Mouse (Mus musculus) forebrain, postnatal 0 days (tissue): Measurements from ENCODE around the gene Ttc7. TPM values are rescaled to one million over a fixed set of nuclear protein-coding genes. Genes with fewer than 3 reads are reported as not detected.

Experiments used
- ATAC-seq: fragments of 200-750 bp; cut with Nextera tagmentation; 2 replicates; pipeline ENCODE4 v1.8.0; 2017; ENCODE audit warnings: mild to moderate bottlenecking, moderate library complexity
- DNase-seq: peaks from one replicate; pipeline ENCODE4 v3.0.0-alpha.2; 2015
- H3K27ac ChIP-seq: fragments of 300-500 bp; sonication (generic); 2 replicates; pipeline ENCODE4 v1.5.1; 2014; ENCODE audit warnings: low read depth, mild to moderate bottlenecking, antibody characterized with exemption, low read length, moderate library complexity, mixed read lengths
- H3K27me3 ChIP-seq: fragments of 300-500 bp; sonication (generic); 2 replicates; pipeline ENCODE4 v1.6.1; 2014; ENCODE audit warnings: mild to moderate bottlenecking, low read length, mixed read lengths; ENCODE audit not compliant: insufficient read depth
- H3K36me3 ChIP-seq: fragments of 300-500 bp; sonication (generic); 2 replicates; pipeline ENCODE4 v1.6.1; 2014; ENCODE audit warnings: mild to moderate bottlenecking, moderate library complexity; ENCODE audit not compliant: insufficient read depth
- H3K4me1 ChIP-seq: fragments of 300-500 bp; sonication (generic); 2 replicates; pipeline ENCODE4 v1.6.1; 2014; ENCODE audit warnings: antibody characterized with exemption; ENCODE audit not compliant: insufficient read depth
- H3K4me2 ChIP-seq: fragments of 300-500 bp; sonication (generic); 2 replicates; pipeline ENCODE4 v1.6.1; 2014; ENCODE audit warnings: low read depth, mild to moderate bottlenecking, moderate library complexity
- H3K4me3 ChIP-seq: fragments of 300-500 bp; sonication (generic); 2 replicates; pipeline ENCODE4 v1.5.1; 2014; ENCODE audit warnings: low read depth, low read length, mixed read lengths
- H3K9ac ChIP-seq: fragments of 300-500 bp; sonication (generic); 2 replicates; pipeline ENCODE4 v1.6.1; 2014; ENCODE audit warnings: mild to moderate bottlenecking
- H3K9me3 ChIP-seq: fragments of 300-500 bp; sonication (generic); 2 replicates; pipeline ENCODE4 v1.6.1; 2016; ENCODE audit warnings: low read length
- CTCF ChIP-seq: sonication (generic); IDR thresholded peaks from 2 replicates; pipeline ENCODE4 v1.5.1; 2016; ENCODE audit warnings: antibody characterized with exemption, control low read depth, low read depth
- WGBS: fragments of 180-500 bp; shearing (Covaris S2); extraction: QIAGEN DNeasy Blood & Tissue Kit; methylation state at CpG from one replicate; pipeline ENCODE4 v1.1.7; 2014; 5-methylcytosine and 5-hydroxymethylcytosine counted together
- polyA plus RNA-seq: library from polyadenylated mRNA; unstranded; fragments of >200 nt; fragmentation: Nextera tagmentation; extraction: Ambion mirVana; gene quantifications from 2 replicates; pipeline ENCODE4 v1.2.1, GENCODE M21; 2015
- total RNA-seq: library from RNA; depleted of rRNA; stranded (reverse); fragments of >200 nt; gene quantifications from 2 replicates; pipeline ENCODE4 v1.2.3, GENCODE M21; 2014

Gene Ttc7
- total and polyA plus RNA-seq, 2 experiments from 2014 or later: 6.1 to 7.5 TPM

DNA sequence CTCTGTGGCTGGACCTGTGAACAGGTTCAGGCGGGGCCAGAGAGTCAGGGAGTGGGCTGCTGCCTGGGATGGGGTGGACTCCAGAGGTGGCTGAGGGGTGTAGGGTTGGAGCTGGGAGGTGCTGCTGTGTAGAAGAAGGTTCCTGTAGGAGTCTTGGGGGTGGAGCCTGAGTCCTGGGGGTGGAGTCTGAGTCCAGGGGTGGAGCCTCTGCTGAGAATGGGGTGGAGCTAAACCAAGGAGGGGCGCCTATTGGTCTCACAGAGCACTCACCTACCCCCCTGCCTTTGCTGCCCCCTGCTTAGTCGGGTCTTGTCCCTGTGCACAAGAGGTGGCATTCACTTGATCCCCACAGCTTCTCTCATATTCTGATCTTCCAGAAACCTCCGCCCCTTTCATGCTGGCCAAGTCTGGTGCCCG, 31.9 kb downstream of the Ttc7 start:
- peak overlapping the region; percentile 29 for H3K4me2 ChIP-seq
- WGBS: 55% methylated on average over 5 of the region's 5 CpGs
- no peak for TF ChIP-seq CTCF
- no peaks in the 10 kb centered on the region for H3K9me3 ChIP-seq
- peak; percentile 56 for ATAC-seq
- DNase-seq: no peak
- no peak overlapping the region for H3K9ac ChIP-seq
- 0 out of 2 replicates have a peak, but pooled peaks cover 2% of the 10 kb centered on the region for H3K4me1 ChIP-seq
- no peak overlapping the region for H3K27ac ChIP-seq
- no peak overlapping the region for H3K4me3 ChIP-seq
- no peaks in the 10 kb centered on the region for H3K27me3 ChIP-seq
- H3K36me3 ChIP-seq: no peaks in the 10 kb centered on the region

DNA sequence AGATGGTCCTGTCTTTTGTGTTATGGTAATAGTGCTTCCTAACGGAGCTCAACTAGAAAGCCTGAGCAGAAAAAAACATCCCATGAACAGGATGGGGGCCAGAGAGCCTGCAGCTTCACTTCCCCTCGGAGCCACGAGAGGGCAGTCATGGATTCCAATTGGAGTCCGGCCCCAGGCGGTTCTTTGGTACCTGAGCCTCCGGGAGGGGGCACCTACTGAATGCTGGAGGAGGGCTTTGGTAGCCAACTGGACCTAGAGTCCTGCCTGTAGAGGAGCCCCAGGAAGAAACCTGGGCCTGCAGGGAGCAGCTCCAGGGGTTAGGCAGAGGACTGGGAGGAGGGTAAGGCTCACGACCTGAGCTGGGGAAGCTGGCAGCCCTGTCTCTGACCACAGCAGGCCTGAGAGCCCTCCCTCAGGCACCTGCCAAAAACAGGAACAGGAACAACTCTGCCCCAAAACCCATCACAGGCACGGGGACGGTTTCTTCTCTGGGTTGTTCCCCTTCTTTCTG, 32.4 kb downstream of the Ttc7 start:
- Histone ChIP-seq H3K4me2 (peak overlapping the region; percentile 29), H3K27ac (no peak overlapping the region), H3K4me1 (0 out of 2 replicates have a peak, but pooled peaks cover 2% of the 10 kb centered on the region), H3K27me3 (no peaks in the 10 kb centered on the region), H3K4me3 (no peak overlapping the region), H3K9me3 (no peaks in the 10 kb centered on the region), H3K9ac (0 out of 2 replicates have a peak overlapping the region, but pooled peaks have one; percentile 10), H3K36me3 (no peaks in the 10 kb centered on the region)
- 9% methylated on average over 9 of the region's 9 CpGs for WGBS
- peak; percentile 81 for ATAC-seq
- peak; percentile 94 for DNase-seq
- TF ChIP-seq CTCF: peak; percentile 95

DNA sequence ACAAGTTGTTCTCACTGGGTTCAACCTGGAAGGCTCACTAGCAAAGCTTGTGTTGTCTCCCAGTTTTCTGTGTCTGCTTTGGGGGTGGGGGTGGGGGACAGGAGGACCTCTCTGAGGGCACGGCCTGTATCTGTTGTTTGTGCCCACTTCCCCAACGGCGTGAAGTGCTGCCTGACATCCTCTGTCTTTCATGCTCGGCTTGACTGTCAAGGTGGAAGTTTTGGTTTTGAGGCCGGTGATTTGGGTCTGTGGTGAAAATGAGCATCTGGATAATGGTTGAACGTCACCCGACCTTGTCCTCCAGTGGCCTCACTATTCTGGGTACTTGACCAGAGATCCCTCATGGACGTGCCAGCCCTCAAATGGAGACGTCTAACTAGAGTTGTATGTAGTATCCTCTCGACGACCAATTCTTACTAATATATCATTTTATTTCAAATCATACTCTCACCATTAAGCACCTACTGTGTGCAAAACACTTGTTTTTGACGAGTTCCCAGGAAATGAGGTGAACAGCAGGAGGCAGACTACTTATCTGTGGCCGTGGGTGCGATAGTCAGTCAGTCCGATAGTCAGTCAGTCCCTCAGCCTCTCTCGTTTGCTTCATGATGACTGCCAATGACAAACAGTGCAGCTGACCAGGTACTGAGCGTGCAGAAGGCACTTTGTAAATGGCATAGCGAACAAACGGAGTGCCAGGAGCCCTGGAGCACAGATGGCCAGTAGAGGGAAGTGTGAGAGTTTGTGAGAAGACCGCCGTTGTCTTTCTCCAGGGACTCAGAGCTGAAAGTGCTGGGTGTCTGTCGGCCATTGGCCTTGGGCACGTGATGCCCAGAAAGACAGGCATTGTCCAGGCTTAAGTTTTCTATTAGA, 33.4 kb downstream of the Ttc7 start:
- TF ChIP-seq CTCF: peak; percentile 54
- no peaks in the 10 kb centered on the region for H3K36me3 ChIP-seq
- ATAC-seq (no peak), DNase-seq (no peak)
- H3K27me3 ChIP-seq: no peaks in the 10 kb centered on the region
- no peak overlapping the region for H3K4me3 ChIP-seq
- no peak overlapping the region for H3K27ac ChIP-seq
- no peaks in the 10 kb centered on the region for H3K9me3 ChIP-seq
- no peak overlapping the region for H3K4me2 ChIP-seq
- 0 out of 2 replicates have a peak, but pooled peaks cover 2% of the 10 kb centered on the region for H3K4me1 ChIP-seq
- no peak overlapping the region for H3K9ac ChIP-seq
- WGBS: 74% methylated on average over 23 of the region's 23 CpGs

DNA sequence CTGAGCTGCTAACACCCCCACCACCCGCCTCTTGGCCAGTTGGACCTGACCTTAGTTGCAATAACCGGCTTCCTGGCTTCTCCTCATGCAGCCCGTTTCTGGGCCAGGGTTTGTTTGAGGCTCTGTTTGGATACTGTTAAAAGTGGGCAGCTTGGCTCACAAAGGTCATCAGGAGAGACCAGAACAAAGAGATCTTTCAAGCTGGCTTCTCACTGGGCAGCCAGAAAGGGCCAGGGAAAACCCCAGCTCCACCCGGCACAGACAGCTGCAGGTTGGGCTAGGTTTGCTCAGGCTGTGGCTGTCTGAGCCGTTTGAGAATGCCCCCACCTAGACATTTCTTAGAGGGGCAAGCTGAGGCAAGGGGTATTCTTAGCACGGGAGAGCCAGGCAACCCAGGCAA, 34.6 kb downstream of the Ttc7 start:
- H3K4me2 ChIP-seq: no peak overlapping the region
- H3K4me3 ChIP-seq: no peak overlapping the region
- TF ChIP-seq CTCF: no peak
- H3K27ac ChIP-seq: no peak overlapping the region
- H3K9ac ChIP-seq: no peak overlapping the region
- ATAC-seq (no peak), DNase-seq (no peak)
- H3K9me3 ChIP-seq: no peaks in the 10 kb centered on the region; the same call in 1 of the 2 replicates
- WGBS: 31% methylated on average over 6 of the region's 6 CpGs
- H3K27me3 ChIP-seq: no peaks in the 10 kb centered on the region
- 0 out of 2 replicates have a peak, but pooled peaks cover 2% of the 10 kb centered on the region for H3K4me1 ChIP-seq
- H3K36me3 ChIP-seq: no peaks in the 10 kb centered on the region

DNA sequence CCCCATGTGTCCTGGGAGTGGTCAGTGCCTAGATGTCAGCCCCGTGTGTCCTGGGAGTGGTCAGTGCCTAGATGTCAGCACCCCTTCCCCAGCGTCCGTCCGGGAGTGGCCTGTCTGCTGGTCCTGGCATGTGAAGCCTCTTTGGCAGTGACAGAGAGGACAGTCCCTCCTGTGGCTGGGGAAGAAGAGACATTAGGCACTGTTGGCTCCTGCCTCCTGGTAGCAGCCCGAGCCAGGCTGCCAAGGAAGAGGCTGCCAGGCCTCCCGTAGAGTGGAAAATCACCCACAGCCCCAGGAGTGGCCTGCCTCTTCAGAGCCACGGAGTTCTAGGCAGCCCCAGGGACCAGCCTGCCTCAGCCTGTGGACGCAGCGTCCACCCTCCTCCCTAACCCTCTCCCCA, 35.3 kb downstream of the Ttc7 start:
- DNase-seq: no peak
- Histone ChIP-seq H3K27ac (no peak overlapping the region), H3K4me2 (no peak overlapping the region), H3K27me3 (no peaks in the 10 kb centered on the region), H3K4me3 (no peak overlapping the region), H3K9me3 (no peaks in the 10 kb centered on the region; the same call in 1 of the 2 replicates), H3K36me3 (no peaks in the 10 kb centered on the region), H3K9ac (no peak overlapping the region), H3K4me1 (0 out of 2 replicates have a peak, but pooled peaks cover 2% of the 10 kb centered on the region)
- no peak for ATAC-seq
- 62% methylated on average over 9 of the region's 9 CpGs for WGBS
- TF ChIP-seq CTCF: no peak

DNA sequence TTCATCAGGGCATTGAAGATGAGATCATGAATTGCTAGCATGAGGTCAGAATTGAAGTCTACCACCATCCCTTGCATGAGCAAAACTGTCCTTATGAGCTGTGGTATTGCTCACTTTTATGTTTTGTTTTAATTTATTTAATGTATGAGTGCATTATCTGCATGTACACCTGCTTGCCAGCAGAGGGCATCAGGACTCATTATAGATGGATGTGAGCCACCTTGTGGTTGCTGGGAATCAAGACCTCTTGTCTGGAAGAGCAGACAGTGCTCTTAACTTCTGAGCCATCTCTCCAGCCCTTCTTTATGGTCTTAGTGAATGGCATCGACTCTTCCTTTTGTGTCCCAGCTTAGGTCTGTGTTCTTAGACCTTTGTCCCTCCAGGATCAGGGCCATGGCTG, 39.0 kb downstream of the Ttc7 start:
- no peak overlapping the region for H3K4me2 ChIP-seq
- H3K9ac ChIP-seq: no peak overlapping the region
- no peak overlapping the region for H3K27ac ChIP-seq
- no peak for ATAC-seq
- H3K4me3 ChIP-seq: no peak overlapping the region
- H3K36me3 ChIP-seq: no peaks in the 10 kb centered on the region
- H3K9me3 ChIP-seq: no peaks in the 10 kb centered on the region; the same call in 1 of the 2 replicates
- H3K4me1 ChIP-seq: peaks cover 4% of the 10 kb centered on the region
- WGBS: 94% methylated on average over 1 of the region's 1 CpGs
- H3K27me3 ChIP-seq: no peaks in the 10 kb centered on the region
- DNase-seq: no peak
- TF ChIP-seq CTCF: peak; percentile 69

DNA sequence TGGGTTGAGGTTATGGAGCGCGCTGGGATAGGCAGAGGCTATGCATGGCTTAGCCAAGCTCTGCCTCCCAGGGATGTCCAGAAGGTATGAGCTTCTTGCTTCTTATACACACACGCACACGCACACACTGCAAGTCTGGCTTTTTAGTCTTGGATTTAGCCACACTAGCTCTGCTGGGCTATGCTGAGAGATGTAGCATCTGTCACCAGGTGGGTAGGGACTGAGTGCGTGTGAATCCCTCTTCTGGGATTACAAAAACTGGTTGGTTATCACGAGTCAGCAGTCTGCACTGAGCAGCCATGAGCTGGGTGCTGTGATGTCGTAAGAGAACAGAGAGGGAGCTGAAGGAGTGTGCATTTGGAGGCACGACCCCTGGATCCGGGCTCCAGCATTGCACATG, 40.5 kb downstream of the Ttc7 start:
- DNase-seq (no peak), ATAC-seq (no peak)
- no peaks in the 10 kb centered on the region; the same call in 1 of the 2 replicates for H3K9me3 ChIP-seq
- no peaks in the 10 kb centered on the region for H3K27me3 ChIP-seq
- no peak overlapping the region for H3K4me2 ChIP-seq
- no peak for TF ChIP-seq CTCF
- H3K27ac ChIP-seq: no peak overlapping the region
- 88% methylated on average over 9 of the region's 9 CpGs for WGBS
- H3K9ac ChIP-seq: no peak overlapping the region
- peaks cover 14% of the 10 kb centered on the region for H3K4me1 ChIP-seq
- H3K36me3 ChIP-seq: no peaks in the 10 kb centered on the region
- H3K4me3 ChIP-seq: no peak overlapping the region
